Comparison of ENCODE assay signal across 13 mouse cellular contexts in genomic region chr13:98555693-98556092, GRCm38 (mm10).
"Had no signal": no experiment of that assay in that cellular context is flagged by ENCODE, and none has a peak within 500 bp of the region (broad histone marks: within the 10 kb centered on the region; RNA-seq: fewer than 3 reads in every experiment).

No protein-coding gene starts in this region.

- H3K27me3 ChIP-seq: liver, embryonic 13.5 days had no signal

- H3K9me3 ChIP-seq: liver, embryonic 13.5 days had no signal

- H3K4me1 ChIP-seq: liver, embryonic 13.5 days had no signal

- H3K9ac ChIP-seq: liver, embryonic 13.5 days had no signal

- H3K36me3 ChIP-seq: liver, embryonic 13.5 days had no signal

- H3K4me2 ChIP-seq: liver, embryonic 13.5 days; midbrain, embryonic 11.5 days had no signal

- H3K27ac ChIP-seq: liver, embryonic 13.5 days had no signal

- DNase-seq: kidney, adult 18-20 months; kidney, adult 9 months; kidney, postnatal 14 days; kidney, postnatal 4 days; layer of hippocampus, adult 9-11 months; liver, embryonic 13.5 days; lung, adult 2 months; lung, postnatal 14 days; lung, postnatal 4 days; midbrain, embryonic 14.5 days; thymus, adult 18-20 months; thymus, postnatal 4 days had no signal

- H3K4me3 ChIP-seq: liver, embryonic 13.5 days had no signal
